Mouse (Mus musculus): ENCODE data around the gene Garem2. TPM values are rescaled to one million over a fixed set of nuclear protein-coding genes. Genes with fewer than 3 reads are reported as not detected.
"Not testable (repeated sequence)": the region's sequence is repeated elsewhere in the genome, so short reads cannot be mapped to it uniquely, and the experiment has no call there.

Garem2 gene
- polyA plus RNA-seq (2016; fragmentation: Nextera tagmentation; extraction: Ambion mirVana), result 7.2 and 22.7 TPM in 2 replicates

GRCm38 (mm10) chr5:30104841-30105667 lies at the start of gene Garem2:
Garem2 (plus strand) TSS chr5:30105161.
- Histone ChIP-seq H3K4me1 (replicated peaks) (peaks cover 55% of the 10 kb centered on the region), H3K27ac (peak within 1 kb of the TSS; percentile 93), H3K9me3 (no peaks in the 10 kb centered on the region), H3K36me3 (no peaks in the 10 kb centered on the region), H3K4me3 (peak within 1 kb of the TSS; percentile 60), H3K27me3 (ENCODE audit: insufficient read depth, poor library complexity, severe bottlenecking) (peaks cover 65% of the 10 kb centered on the region)
- under 1% methylated on average over 65 of the region's 65 CpGs for WGBS
- DNase-seq (ENCODE audit: low spot score), result peak; percentile 64

GRCm38 (mm10) chr5:30058216-30058731 lies 46.7 kb upstream of the Garem2 start:
- Histone ChIP-seq H3K27ac (no peak overlapping the region), H3K4me3 (no peak overlapping the region), H3K4me1 (replicated peaks) (no peaks in the 10 kb centered on the region; the same call in 1 of the 2 replicates), H3K27me3 (ENCODE audit: insufficient read depth, poor library complexity, severe bottlenecking) (no peaks in the 10 kb centered on the region), H3K36me3 (peaks cover 47% of the 10 kb centered on the region), H3K9me3 (no peaks in the 10 kb centered on the region)
- WGBS, result 68% methylated on average over 6 of the region's 6 CpGs
- DNase-seq (ENCODE audit: low spot score), result no peak

GRCm38 (mm10) chr5:30059607-30060006 lies 45.4 kb upstream of the Garem2 start:
- not testable (repeated sequence) for H3K4me1 ChIP-seq (replicated peaks); H3K27me3 ChIP-seq (ENCODE audit: insufficient read depth, poor library complexity, severe bottlenecking); DNase-seq (ENCODE audit: low spot score); H3K9me3 ChIP-seq; H3K27ac ChIP-seq; H3K4me3 ChIP-seq
- peaks cover 60% of the 10 kb centered on the region for H3K36me3 ChIP-seq
- WGBS, result 71% methylated on average over 5 of the region's 5 CpGs

DNA sequence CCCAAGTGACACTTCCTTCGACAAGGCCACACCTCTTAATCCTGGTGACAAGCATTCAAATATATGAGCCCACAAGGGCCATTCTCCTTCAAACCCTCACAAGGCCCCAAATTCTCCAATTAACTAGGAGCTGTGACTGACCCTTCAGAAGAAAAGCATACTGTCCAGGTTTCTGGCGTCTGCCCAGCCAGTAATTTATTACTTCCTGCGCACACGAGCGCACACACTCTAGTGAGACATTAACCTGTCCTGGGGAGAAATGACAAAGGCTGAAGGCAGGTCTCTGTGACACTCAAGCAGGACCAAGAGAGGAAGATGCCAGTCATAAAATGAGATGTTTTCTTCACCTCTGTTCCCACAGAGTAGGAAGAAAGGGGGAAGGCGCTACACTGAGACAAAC lies 37.2 kb upstream of the Garem2 start:
- no peak overlapping the region for H3K4me3 ChIP-seq
- no peaks in the 10 kb centered on the region for H3K9me3 ChIP-seq
- peaks cover 90% of the 10 kb centered on the region for H3K36me3 ChIP-seq
- 89% methylated on average over 6 of the region's 6 CpGs for WGBS
- peaks cover 15% of the 10 kb centered on the region for H3K4me1 ChIP-seq (replicated peaks)
- H3K27me3 ChIP-seq (ENCODE audit: insufficient read depth, poor library complexity, severe bottlenecking), result no peaks in the 10 kb centered on the region
- DNase-seq (ENCODE audit: low spot score), result no peak
- H3K27ac ChIP-seq, result no peak overlapping the region

DNA sequence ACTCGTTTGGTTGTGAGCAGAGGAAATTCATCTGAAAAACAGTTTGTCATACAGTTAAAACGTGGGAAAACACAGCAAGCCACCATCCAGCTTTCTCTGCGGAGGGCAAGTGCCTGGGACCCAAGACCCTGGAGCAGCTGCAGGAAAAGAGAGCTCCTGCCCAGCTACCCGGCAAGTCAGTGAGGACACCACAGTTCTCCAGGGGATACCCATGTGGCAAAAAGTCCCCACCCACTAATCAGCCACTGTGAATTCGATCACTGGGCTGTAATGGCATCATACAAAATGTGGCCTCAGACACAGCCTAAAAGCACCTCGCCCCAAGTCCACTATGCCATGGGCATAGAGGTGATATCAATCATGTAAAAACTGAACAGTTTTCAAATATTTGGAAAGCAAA lies 33.3 kb upstream of the Garem2 start:
- WGBS, result 84% methylated on average over 6 of the region's 6 CpGs

DNA sequence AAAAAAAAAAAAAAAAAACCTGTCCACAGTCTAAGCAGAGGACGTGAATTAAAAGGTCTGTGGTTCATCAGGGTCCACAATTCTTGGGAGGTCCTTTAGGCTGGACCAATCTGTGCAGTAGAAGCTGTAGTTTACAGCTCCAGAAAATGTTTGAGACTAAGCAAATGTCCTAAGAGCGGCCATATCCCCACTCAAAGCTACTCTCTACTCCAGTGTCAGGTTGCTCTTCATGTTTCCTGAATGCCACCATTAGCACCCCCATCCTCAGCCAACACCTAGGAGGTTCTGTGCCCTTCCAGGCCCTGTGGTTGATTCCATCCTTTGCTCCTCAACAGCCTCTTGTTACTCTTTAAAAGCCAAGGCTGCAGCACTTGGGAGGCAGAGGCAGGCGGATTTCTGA lies 32.6 kb upstream of the Garem2 start:
- peak overlapping the region; percentile 94 for H3K27ac ChIP-seq

More for the DNA sequence above, 33.3 kb upstream of the Garem2 start:
- no peak overlapping the region for H3K27ac ChIP-seq
- no peaks in the 10 kb centered on the region for H3K27me3 ChIP-seq (ENCODE audit: insufficient read depth, poor library complexity, severe bottlenecking)
- no peaks in the 10 kb centered on the region for H3K9me3 ChIP-seq
- DNase-seq (ENCODE audit: low spot score), result no peak
- H3K4me3 ChIP-seq, result peak overlapping the region; percentile 82
- peaks cover 51% of the 10 kb centered on the region for H3K36me3 ChIP-seq
- H3K4me1 ChIP-seq (replicated peaks), result peaks cover 15% of the 10 kb centered on the region

DNA sequence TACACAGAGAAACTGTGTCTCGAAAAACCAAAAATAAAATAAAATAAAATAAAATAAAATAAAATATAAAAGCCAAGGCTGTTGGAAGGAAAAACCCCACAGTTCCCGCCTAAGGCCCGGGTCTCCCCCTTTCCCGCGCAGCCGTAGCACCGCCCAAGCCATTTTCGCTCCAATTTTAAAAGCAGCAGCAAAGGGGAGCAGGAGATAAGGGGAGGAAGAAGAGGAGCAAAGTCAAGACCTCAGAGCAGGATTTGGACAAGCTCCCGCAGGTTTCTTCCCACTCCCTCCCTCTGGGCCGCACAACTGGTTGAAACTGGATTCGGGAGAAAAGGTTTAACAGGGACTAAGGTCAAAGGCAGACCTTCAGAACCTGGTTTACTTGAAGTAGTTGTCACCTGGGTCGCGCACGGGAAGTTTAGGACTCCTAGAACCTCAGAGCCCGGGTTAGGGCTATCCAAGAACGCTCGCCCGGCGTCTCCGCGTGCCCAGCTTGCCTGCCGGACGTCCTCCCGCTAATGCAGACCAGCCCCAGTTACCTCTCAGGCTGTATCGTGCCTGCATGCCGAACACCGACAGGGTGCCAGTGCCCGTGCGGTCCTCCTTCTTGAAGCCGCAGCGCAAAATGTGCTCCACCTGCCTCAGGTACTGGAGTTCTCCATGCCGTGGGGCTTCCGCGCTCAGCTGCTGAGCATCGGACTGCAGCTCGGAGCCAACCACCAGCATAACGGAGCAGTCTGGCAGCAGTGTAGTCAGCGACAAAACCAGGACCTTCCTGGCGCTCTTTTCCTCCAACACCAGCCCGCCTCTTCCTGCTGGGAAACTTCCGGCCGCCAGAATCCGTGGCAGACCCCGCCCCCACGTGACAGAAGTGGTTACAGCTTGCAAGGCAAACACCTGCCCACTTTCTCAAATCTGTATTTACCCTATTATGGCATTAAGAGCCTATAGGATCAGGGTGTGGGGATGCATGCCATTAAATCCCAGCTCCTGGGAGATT lies 31.8 kb upstream of the Garem2 start, which contains the start of gene Tyms:
Tyms (minus strand) TSS at position 793 of the 997 bp plus-strand sequence.
- 1% methylated on average over 45 of the region's 45 CpGs for WGBS

More for the DNA sequence above, 32.6 kb upstream of the Garem2 start:
- peaks cover 15% of the 10 kb centered on the region for H3K4me1 ChIP-seq (replicated peaks)
- WGBS, result 65% methylated on average over 3 of the region's 3 CpGs
- peaks cover 44% of the 10 kb centered on the region for H3K36me3 ChIP-seq
- no peaks in the 10 kb centered on the region for H3K27me3 ChIP-seq (ENCODE audit: insufficient read depth, poor library complexity, severe bottlenecking)
- peak overlapping the region; percentile 82 for H3K4me3 ChIP-seq
- DNase-seq (ENCODE audit: low spot score), result no peak
- no peaks in the 10 kb centered on the region for H3K9me3 ChIP-seq

GRCm38 (mm10) chr5:30092701-30093100 lies 12.3 kb upstream of the Garem2 start:
- Histone ChIP-seq H3K4me1 (replicated peaks) (no peaks in the 10 kb centered on the region), H3K4me3 (no peak overlapping the region), H3K9me3 (no peaks in the 10 kb centered on the region), H3K27me3 (ENCODE audit: insufficient read depth, poor library complexity, severe bottlenecking) (no peaks in the 10 kb centered on the region), H3K36me3 (no peaks in the 10 kb centered on the region), H3K27ac (no peak overlapping the region)
- no peak for DNase-seq (ENCODE audit: low spot score)
- WGBS, result 63% methylated on average over 13 of the region's 13 CpGs

More for the DNA sequence above, 31.8 kb upstream of the Garem2 start, which contains the start of gene Tyms:
- Histone ChIP-seq H3K4me1 (replicated peaks) (peaks cover 15% of the 10 kb centered on the region), H3K4me3 (peak within 1 kb of the TSS; percentile 82), H3K36me3 (peaks cover 36% of the 10 kb centered on the region), H3K27me3 (ENCODE audit: insufficient read depth, poor library complexity, severe bottlenecking) (no peaks in the 10 kb centered on the region), H3K9me3 (no peaks in the 10 kb centered on the region), H3K27ac (peak within 1 kb of the TSS; percentile 94)
- DNase-seq (ENCODE audit: low spot score), result peak; percentile 89

DNA sequence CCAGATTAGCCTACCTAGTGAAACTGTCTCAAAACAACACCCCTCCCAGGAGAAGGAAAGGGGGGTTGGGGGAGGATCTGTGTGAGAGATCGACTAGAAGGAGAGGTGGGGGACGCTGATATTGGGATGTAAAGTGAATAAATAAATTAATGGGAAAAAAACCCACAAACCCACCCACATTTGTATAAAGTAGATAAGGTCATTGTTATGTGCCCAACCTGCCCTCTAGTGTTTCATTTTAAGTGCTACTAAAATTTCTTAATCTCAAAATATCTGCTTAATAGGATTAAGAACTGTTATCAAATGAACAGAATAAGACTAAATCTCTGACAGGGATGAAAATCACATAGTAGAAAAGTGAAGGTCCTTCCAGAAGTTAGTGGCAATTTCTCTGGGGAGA lies 10.6 kb upstream of the Garem2 start:
- Histone ChIP-seq H3K36me3 (no peaks in the 10 kb centered on the region), H3K4me3 (no peak overlapping the region), H3K4me1 (replicated peaks) (no peaks in the 10 kb centered on the region), H3K27me3 (ENCODE audit: insufficient read depth, poor library complexity, severe bottlenecking) (no peaks in the 10 kb centered on the region), H3K9me3 (no peaks in the 10 kb centered on the region), H3K27ac (no peak overlapping the region)
- 65% methylated on average over 2 of the region's 2 CpGs for WGBS
- DNase-seq (ENCODE audit: low spot score), result no peak

GRCm38 (mm10) chr5:30095731-30096130 lies 9.2 kb upstream of the Garem2 start:
- H3K27me3 ChIP-seq (ENCODE audit: insufficient read depth, poor library complexity, severe bottlenecking), result no peaks in the 10 kb centered on the region
- 78% methylated on average over 6 of the region's 6 CpGs for WGBS
- DNase-seq (ENCODE audit: low spot score), result no peak
- no peak overlapping the region for H3K4me3 ChIP-seq
- H3K4me1 ChIP-seq (replicated peaks), result no peaks in the 10 kb centered on the region
- H3K36me3 ChIP-seq, result no peaks in the 10 kb centered on the region
- H3K27ac ChIP-seq, result no peak overlapping the region
- no peaks in the 10 kb centered on the region for H3K9me3 ChIP-seq

DNA sequence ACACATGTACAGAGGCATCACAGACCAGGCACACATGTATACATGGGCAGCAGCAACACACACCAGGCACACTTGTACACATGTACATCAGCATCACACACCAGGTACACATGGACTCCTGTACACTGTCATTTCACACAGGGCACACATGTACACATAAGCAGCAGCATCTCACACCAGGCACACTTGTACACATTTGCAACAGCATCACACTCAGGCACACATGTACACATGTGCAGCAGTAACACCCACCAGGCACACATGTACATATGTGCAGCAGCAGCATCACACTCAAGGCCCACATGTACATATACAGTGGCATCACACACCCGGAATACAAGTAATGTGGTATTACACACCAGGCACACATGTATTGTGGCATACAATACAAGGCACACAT lies 6.7 kb upstream of the Garem2 start:
- no peaks in the 10 kb centered on the region for H3K36me3 ChIP-seq
- no peak overlapping the region for H3K27ac ChIP-seq
- H3K27me3 ChIP-seq (ENCODE audit: insufficient read depth, poor library complexity, severe bottlenecking), result peaks cover 1% of the 10 kb centered on the region; the same call in 1 of the 2 replicates
- no peaks in the 10 kb centered on the region for H3K4me1 ChIP-seq (replicated peaks)
- no peak overlapping the region for H3K4me3 ChIP-seq
- H3K9me3 ChIP-seq, result no peaks in the 10 kb centered on the region
- DNase-seq (ENCODE audit: low spot score), result no peak
- WGBS, result 88% methylated on average over 1 of the region's 1 CpGs

DNA sequence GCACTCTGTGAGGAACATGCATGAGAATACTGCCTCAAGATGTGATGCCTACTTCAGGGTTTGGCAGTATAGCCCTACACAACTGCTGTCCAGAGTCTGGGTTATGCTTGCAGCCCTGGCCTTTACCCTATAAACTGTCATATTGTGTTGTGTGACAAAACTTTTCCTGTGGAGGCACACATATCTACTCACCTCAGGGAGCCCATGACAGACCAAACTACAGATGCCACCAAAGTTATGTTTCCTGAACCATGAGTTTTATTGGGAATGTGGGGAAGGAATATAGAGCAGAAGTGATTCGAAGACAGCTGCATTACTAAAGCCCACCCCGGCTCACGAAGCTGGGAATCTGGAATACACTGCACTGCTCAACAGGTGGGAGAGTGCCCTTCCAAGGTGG lies 1.6 kb upstream of the Garem2 start:
- Histone ChIP-seq H3K27ac (no peak overlapping the region), H3K9me3 (no peaks in the 10 kb centered on the region), H3K36me3 (no peaks in the 10 kb centered on the region), H3K27me3 (ENCODE audit: insufficient read depth, poor library complexity, severe bottlenecking) (peaks cover 50% of the 10 kb centered on the region), H3K4me3 (no peak overlapping the region), H3K4me1 (replicated peaks) (peaks cover 38% of the 10 kb centered on the region)
- WGBS, result 87% methylated on average over 3 of the region's 3 CpGs
- DNase-seq (ENCODE audit: low spot score), result no peak
